Comparison of ENCODE assay signal across 28 mouse cellular contexts in the genomic region with DNA sequence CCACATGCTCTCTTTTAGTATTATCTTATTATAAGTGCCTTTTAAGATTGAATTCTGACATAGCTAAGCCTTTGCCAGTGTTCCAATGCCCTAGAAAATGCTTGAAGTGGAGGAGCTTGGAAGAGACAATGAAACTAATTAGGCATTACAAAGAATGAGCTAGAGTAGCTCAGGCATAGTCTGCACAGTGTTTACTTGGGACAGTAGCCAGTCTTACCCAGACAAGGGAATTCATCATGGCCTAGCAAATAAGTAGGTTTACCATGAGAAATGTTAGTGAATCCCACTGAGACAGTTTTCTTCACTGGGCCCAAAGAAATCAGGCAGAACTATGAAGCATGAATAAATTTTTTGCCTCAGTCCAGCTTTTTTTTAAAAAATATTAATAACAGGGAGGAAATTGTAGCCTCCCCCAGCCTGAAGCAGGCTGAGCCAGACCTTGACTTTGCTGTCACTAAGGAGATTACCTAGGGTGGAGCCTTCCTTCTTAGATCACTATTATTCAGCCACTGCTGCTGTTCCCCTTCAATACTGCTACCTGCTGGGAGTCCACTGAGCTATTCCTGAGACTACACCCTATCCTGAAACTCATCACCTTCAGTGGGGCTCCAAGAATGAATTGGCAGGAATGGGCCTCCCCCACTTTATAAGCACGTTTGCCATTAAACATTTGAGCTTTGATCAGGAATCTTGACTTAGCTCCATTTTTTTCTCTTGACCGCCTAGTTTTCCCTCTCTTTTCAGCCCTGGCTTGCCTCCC.
DNase-seq lines count a peak whose midpoint lies in the region; ATAC-seq and TF ChIP-seq lines count a peak whose summit lies in the region.
"Had no signal": no experiment of that assay in that cellular context is flagged by ENCODE, and none has a peak within 500 bp of the region (broad histone marks: within the 10 kb centered on the region; RNA-seq: fewer than 3 reads in every experiment).

No protein-coding gene starts in this region.

- no peak for TF ChIP-seq POLR2A in myocyte (IDR thresholded peaks at IDR 0.05; ENCODE audit: insufficient read length, low read depth)

- H3K4me2 ChIP-seq in myocyte (ENCODE audit: low read depth) = peak overlapping the region; percentile 79
- H3K4me2 ChIP-seq in midbrain, embryonic 14.5 days (ENCODE audit: low read length) = no peak overlapping the region
- H3K4me2 ChIP-seq: embryonic facial prominence, embryonic 13.5 days; embryonic facial prominence, embryonic 15.5 days; forebrain, embryonic 13.5 days; forebrain, embryonic 15.5 days had no signal

- H3K4me1 ChIP-seq in midbrain, embryonic 14.5 days (ENCODE audit: control insufficient read depth, insufficient read depth, low read length) = no peaks in the 10 kb centered on the region
- H3K4me1 ChIP-seq: embryonic facial prominence, embryonic 13.5 days; embryonic facial prominence, embryonic 15.5 days; forebrain, embryonic 10.5 days; forebrain, embryonic 13.5 days; forebrain, embryonic 15.5 days had no signal

- no peaks in the 10 kb centered on the region for H3K36me3 ChIP-seq in myocyte (ENCODE audit: control insufficient read depth, insufficient read depth)
- no peaks in the 10 kb centered on the region for H3K36me3 ChIP-seq in midbrain, embryonic 14.5 days (ENCODE audit: control insufficient read depth, insufficient read depth, low read length)
- H3K36me3 ChIP-seq: embryonic facial prominence, embryonic 13.5 days; embryonic facial prominence, embryonic 15.5 days; forebrain, embryonic 10.5 days; forebrain, embryonic 15.5 days had no signal

- no peaks in the 10 kb centered on the region for H3K79me2 ChIP-seq in myocyte (ENCODE audit: control insufficient read depth, insufficient read depth)

- intact Hi-C loops in heart, postnatal 10 days (cut with DNase I) = no loop called here

- H3K9me3 ChIP-seq in midbrain, embryonic 14.5 days (ENCODE audit: control insufficient read depth, low read length) = no peaks in the 10 kb centered on the region
- H3K9me3 ChIP-seq: embryonic facial prominence, embryonic 13.5 days; embryonic facial prominence, embryonic 15.5 days; forebrain, embryonic 13.5 days; forebrain, embryonic 15.5 days had no signal

- DNase-seq in heart, adult 11 months = peak; percentile 75
- no peak for DNase-seq in heart, postnatal 10 days
- DNase-seq in ES-CJ7 (ENCODE audit: low read depth, low spot score) (peak; percentile 65), R1 (ENCODE audit: low read depth, low spot score) (peak; percentile 60)
- no peak for DNase-seq in midbrain, embryonic 14.5 days
- no peak for DNase-seq in cerebellum, adult 9-10 months
- DNase-seq: adrenal gland, adult 8-10 months; adrenal gland, postnatal 14 days; adrenal gland, postnatal 36 days; B cell, adult 2 months; cerebellum, adult 11-12 months; cerebellum, adult 2 months; cerebellum, adult 9-11 months; cerebellum, postnatal 14 days; cerebellum, postnatal 36 days; embryo, embryonic 11 days; forebrain, postnatal 0 days had no signal

- no peak overlapping the region for H3ac ChIP-seq in myocyte (ENCODE audit: control insufficient read depth, insufficient read length)

- no peaks in the 10 kb centered on the region for H3K27me3 ChIP-seq in myocyte (ENCODE audit: control insufficient read depth, insufficient read depth, insufficient read length)
- no peaks in the 10 kb centered on the region for H3K27me3 ChIP-seq in midbrain, embryonic 14.5 days (ENCODE audit: control insufficient read depth, insufficient read depth, low read length)
- H3K27me3 ChIP-seq: CH12.LX; embryonic facial prominence, embryonic 13.5 days; embryonic facial prominence, embryonic 15.5 days; forebrain, embryonic 13.5 days; forebrain, embryonic 15.5 days; Patski had no signal

- WGBS in midbrain, embryonic 14.5 days = 72% methylated on average over 2 of the region's 2 CpGs

- H3K27ac ChIP-seq in midbrain, embryonic 14.5 days (replicated peaks; ENCODE audit: low read depth, low read length) = no peak overlapping the region
- H3K27ac ChIP-seq: embryonic facial prominence, embryonic 13.5 days; embryonic facial prominence, embryonic 15.5 days; forebrain, embryonic 10.5 days; forebrain, embryonic 13.5 days; forebrain, embryonic 15.5 days had no signal

- no peak overlapping the region for H3K9ac ChIP-seq in midbrain, embryonic 14.5 days (replicated peaks; ENCODE audit: low read length)
- H3K9ac ChIP-seq: embryonic facial prominence, embryonic 13.5 days; embryonic facial prominence, embryonic 15.5 days; forebrain, embryonic 13.5 days; forebrain, embryonic 15.5 days; forebrain, postnatal 0 days had no signal

- ATAC-seq in midbrain, embryonic 14.5 days (ENCODE audit: low FRiP score, low TSS enrichment) = no peak
- ATAC-seq: activated CD4-positive, CD25-positive, alpha-beta regulatory T cell, adult 4 months; CD4-positive, CD25-positive, alpha-beta regulatory T cell, adult 4 months; forebrain, embryonic 13.5 days; forebrain, embryonic 15.5 days; forebrain, postnatal 0 days; Patski had no signal

- H3K4me3 ChIP-seq in myocyte = no peak overlapping the region
- no peak overlapping the region for H3K4me3 ChIP-seq in midbrain, embryonic 14.5 days (replicated peaks; ENCODE audit: low read depth, low read length)
- H3K4me3 ChIP-seq: embryonic facial prominence, embryonic 13.5 days; embryonic facial prominence, embryonic 15.5 days; erythroblast, embryonic 14.5 days; forebrain, embryonic 10.5 days; forebrain, embryonic 13.5 days; forebrain, embryonic 15.5 days had no signal

TF ChIP-seq in myocyte, 11 proteins besides CTCF, POLR2A, EP300 and RAD21:
- TF ChIP-seq REST (IDR thresholded peaks at IDR 0.05; ENCODE audit: insufficient read depth, insufficient read length) (no peak), SRF (IDR thresholded peaks at IDR 0.05; ENCODE audit: control insufficient read depth, insufficient read length, low read depth) (no peak), CEBPB (IDR thresholded peaks at IDR 0.05; ENCODE audit: insufficient read depth, poor library complexity, severe bottlenecking) (no peak), MYOG (IDR thresholded peaks at IDR 0.05; ENCODE audit: control insufficient read depth in 1 of 3, insufficient read depth in 1 of 3, insufficient read length in 2 of 3, low read depth in 2 of 3) (no peak), TCF3 (IDR thresholded peaks at IDR 0.05; ENCODE audit: insufficient read length, low read depth) (no peak), USF1 (IDR thresholded peaks at IDR 0.05; ENCODE audit: low read depth) (no peak), MYOD1 (IDR thresholded peaks at IDR 0.05; ENCODE audit: control insufficient read depth in 1 of 3, insufficient read length in 2 of 3, low read depth in 2 of 3) (no peak), POLR2AphosphoS2 (IDR thresholded peaks at IDR 0.05; ENCODE audit: insufficient read length, low read depth) (no peak), E2F4 (IDR thresholded peaks at IDR 0.05; ENCODE audit: insufficient read depth) (no peak), TCF12 (IDR thresholded peaks at IDR 0.05; ENCODE audit: insufficient read depth, poor library complexity, severe bottlenecking) (no peak), MAX (IDR thresholded peaks at IDR 0.05; ENCODE audit: low read depth) (no peak)

Comparison
In these comparisons a context has a peak if more than half of its experiments do, and no peak if none do; other contexts are left out.
1. DNase-seq: peak in heart, adult 11 months (single experiment), ES-CJ7 (single experiment) and R1 (single experiment); none in heart, postnatal 10 days (0 of 2), midbrain, embryonic 14.5 days (single experiment) and cerebellum, adult 9-10 months (single experiment).